Mouse (Mus musculus) spleen, adult 2 months (tissue): ENCODE measurements around the gene Il27.

ENCODE experiments used
- CTCF ChIP-seq: fragments of 200-500 bp; IDR thresholded peaks from 2 replicates; pipeline ENCODE4 v1.5.1; 2011; ENCODE audit warnings: mild to moderate bottlenecking, inconsistent platforms; ENCODE audit not compliant: insufficient read depth, insufficient read length, insufficient replicate concordance; ENCODE audit errors: extremely low read depth
- POLR2A ChIP-seq: fragments of 200-500 bp; IDR thresholded peaks from 2 replicates; pipeline ENCODE4 v1.6.1; 2011; ENCODE audit warnings: low read depth, low read length, inconsistent platforms

- no peak for TF ChIP-seq CTCF
- no peak for TF ChIP-seq POLR2A
These were observed 22.0 kb upstream of the Il27 start for GRCm38 (mm10) chr7:126616707-126617106.
